Mouse (Mus musculus): ENCODE results near the gene Slc25a44. TPM values are rescaled to one million over a fixed set of nuclear protein-coding genes. Genes with fewer than 3 reads are reported as not detected.

Slc25a44 gene
- polyA plus RNA-seq, 1 experiment, result 57.6 TPM

DNA sequence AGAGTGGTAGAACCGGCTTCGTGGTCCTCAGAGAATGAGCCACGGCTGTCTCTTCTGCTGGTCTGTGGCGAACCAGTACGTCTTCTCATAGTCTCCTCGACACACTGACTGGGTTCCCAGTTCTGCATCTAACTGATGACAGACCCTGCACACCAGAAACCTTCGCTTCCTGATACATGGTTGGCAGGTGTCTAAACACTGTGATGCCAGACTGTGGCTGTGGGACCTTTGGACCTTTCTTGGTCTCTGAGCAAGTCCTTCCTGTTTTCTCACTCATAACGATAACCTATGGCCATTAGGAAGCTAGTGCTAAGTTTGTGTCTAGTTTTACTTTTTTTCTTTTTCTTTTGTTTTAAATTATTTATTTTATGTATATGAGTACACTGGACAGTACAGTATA lies 23.5 kb upstream of the Slc25a44 start:
- H3K4me1 ChIP-seq (ENCODE audit: control insufficient read depth, insufficient read depth, low read length), result peaks cover 28% of the 10 kb centered on the region
- DNase-seq, result no peak
- TF ChIP-seq CTCF (IDR thresholded peaks at IDR 0.05; ENCODE audit: borderline replicate concordance, insufficient read depth, low read depth, low read length) (no peak), POLR2A (IDR thresholded peaks at IDR 0.05; ENCODE audit: borderline replicate concordance, insufficient read depth, low read length) (no peak)
- no peaks in the 10 kb centered on the region for H3K27me3 ChIP-seq (ENCODE audit: control insufficient read depth, insufficient read depth, low read length)
- WGBS, result 96% methylated on average over 8 of the region's 8 CpGs
- no peak overlapping the region for H3K27ac ChIP-seq (ENCODE audit: insufficient read depth, low read length)
- H3K4me3 ChIP-seq (replicated peaks; ENCODE audit: insufficient read depth, low read depth, low read length), result no peak overlapping the region

DNA sequence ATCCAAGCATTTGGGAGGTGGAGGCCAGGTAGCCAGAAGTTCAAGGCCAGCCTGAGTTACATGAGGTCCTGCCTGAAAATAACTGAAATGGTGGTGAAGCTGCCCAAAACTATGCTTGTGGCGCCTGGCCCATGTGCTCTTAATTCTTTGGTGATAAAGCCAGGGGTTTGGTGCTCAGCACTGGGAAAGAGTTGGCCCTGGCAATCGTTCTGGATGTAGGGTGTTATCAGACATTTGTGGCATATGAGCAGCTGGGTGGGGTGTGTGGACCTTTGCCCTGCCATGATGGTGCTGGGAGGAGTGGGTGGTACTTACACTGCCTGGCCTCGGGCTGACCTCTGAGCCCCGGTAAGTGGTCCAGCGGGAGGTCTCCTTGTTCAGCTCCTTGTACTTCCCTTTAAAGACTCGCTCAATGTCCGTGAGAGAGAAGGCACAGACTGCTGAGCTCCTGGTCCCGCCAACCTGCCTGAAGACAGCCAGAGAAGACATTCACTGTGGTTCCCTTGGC lies 22.8 kb upstream of the Slc25a44 start:
- WGBS, result 76% methylated on average over 8 of the region's 8 CpGs
- Histone ChIP-seq H3K4me1 (ENCODE audit: control insufficient read depth, insufficient read depth, low read length) (peaks cover 21% of the 10 kb centered on the region), H3K27me3 (ENCODE audit: control insufficient read depth, insufficient read depth, low read length) (no peaks in the 10 kb centered on the region), H3K4me3 (replicated peaks; ENCODE audit: insufficient read depth, low read depth, low read length) (no peak overlapping the region), H3K27ac (ENCODE audit: insufficient read depth, low read length) (no peak overlapping the region)
- TF ChIP-seq POLR2A (IDR thresholded peaks at IDR 0.05; ENCODE audit: borderline replicate concordance, insufficient read depth, low read length), result no peak
- no peak for TF ChIP-seq CTCF (IDR thresholded peaks at IDR 0.05; ENCODE audit: borderline replicate concordance, insufficient read depth, low read depth, low read length)
- no peak for DNase-seq

DNA sequence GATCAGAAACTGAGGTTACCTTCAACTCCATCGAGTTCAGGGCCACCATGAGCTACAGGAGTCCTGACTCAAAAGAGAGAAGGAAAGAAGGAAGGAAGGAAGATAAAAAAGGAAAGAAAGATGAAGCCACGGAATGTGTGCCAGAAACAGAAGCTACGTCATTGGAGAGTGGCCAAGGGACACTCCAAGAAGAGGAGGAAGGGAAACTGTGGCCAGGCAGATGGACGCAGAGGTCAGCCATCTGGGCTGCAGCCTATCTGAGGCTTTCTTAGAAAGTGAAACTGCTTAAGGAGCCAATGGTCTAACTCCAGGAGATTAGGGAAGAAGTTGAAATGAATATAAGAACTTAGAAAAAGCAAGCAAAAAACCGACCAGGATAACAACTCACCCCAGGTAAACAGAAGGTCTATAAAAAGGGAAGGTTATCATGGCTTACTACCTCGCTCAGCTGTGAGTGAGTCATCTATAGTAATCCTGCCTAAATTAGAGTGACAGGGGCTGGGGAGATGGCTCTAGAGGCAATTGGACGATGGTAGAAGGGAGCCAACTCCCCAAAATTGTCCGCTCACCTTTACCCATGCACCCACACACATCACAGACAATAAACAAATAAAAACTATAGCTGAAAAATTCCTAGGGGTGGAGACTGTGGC lies 21.7 kb upstream of the Slc25a44 start:
- H3K27me3 ChIP-seq (ENCODE audit: control insufficient read depth, insufficient read depth, low read length), result no peaks in the 10 kb centered on the region
- H3K27ac ChIP-seq (ENCODE audit: insufficient read depth, low read length), result no peak overlapping the region
- H3K4me3 ChIP-seq (replicated peaks; ENCODE audit: insufficient read depth, low read depth, low read length), result no peak overlapping the region
- 20% methylated on average over 8 of the region's 8 CpGs for WGBS
- H3K4me1 ChIP-seq (ENCODE audit: control insufficient read depth, insufficient read depth, low read length), result peaks cover 13% of the 10 kb centered on the region
- no peak for TF ChIP-seq POLR2A (IDR thresholded peaks at IDR 0.05; ENCODE audit: borderline replicate concordance, insufficient read depth, low read length)
- no peak for TF ChIP-seq CTCF (IDR thresholded peaks at IDR 0.05; ENCODE audit: borderline replicate concordance, insufficient read depth, low read depth, low read length)
- DNase-seq, result peak in 1 of 2 experiments; percentile 42

DNA sequence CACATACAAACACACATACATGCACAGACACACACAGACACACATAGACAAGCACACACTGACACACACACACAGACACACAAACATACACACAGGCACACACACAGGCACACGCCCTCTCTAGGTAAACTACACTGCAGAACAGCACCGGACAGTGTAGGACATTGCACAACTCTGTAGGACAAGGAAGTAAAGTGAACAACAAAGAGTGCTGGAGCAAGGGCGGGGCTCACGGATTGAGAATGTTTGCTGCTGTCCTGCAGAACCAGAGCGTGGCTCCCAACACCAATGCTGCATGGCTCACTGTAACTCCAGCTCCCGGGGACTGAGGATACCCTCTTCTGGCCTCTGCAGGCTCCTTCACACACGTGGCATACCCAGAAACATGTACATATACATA lies 17.9 kb upstream of the Slc25a44 start:
- Histone ChIP-seq H3K4me1 (ENCODE audit: control insufficient read depth, insufficient read depth, low read length) (peaks cover 9% of the 10 kb centered on the region), H3K27me3 (ENCODE audit: control insufficient read depth, insufficient read depth, low read length) (no peaks in the 10 kb centered on the region), H3K27ac (ENCODE audit: insufficient read depth, low read length) (no peak overlapping the region), H3K4me3 (replicated peaks; ENCODE audit: insufficient read depth, low read depth, low read length) (no peak overlapping the region)
- TF ChIP-seq CTCF (IDR thresholded peaks at IDR 0.05; ENCODE audit: borderline replicate concordance, insufficient read depth, low read depth, low read length), result no peak
- TF ChIP-seq POLR2A (IDR thresholded peaks at IDR 0.05; ENCODE audit: borderline replicate concordance, insufficient read depth, low read length), result no peak
- WGBS, result 78% methylated on average over 7 of the region's 7 CpGs
- DNase-seq, result no peak

DNA sequence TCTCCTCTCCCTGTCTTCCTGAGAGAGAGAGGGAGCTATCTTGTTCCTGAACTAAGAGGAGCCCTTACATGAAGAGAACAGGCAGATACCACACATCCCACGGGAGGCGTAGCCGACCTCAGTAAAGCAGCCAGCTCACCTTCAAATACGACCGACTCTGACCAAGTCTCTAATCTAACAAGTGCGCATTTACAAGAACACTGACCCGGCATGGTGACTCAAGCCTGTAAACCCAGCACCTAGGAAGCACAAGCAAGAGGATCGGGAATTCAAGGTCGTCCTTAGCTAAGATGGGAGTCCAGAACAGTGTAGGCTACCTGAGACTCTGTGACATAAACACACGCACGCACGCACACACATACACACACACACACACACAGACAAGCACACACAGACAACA lies 17.5 kb upstream of the Slc25a44 start:
- Histone ChIP-seq H3K4me3 (replicated peaks; ENCODE audit: insufficient read depth, low read depth, low read length) (no peak overlapping the region), H3K4me1 (ENCODE audit: control insufficient read depth, insufficient read depth, low read length) (peaks cover 9% of the 10 kb centered on the region), H3K27me3 (ENCODE audit: control insufficient read depth, insufficient read depth, low read length) (no peaks in the 10 kb centered on the region), H3K27ac (ENCODE audit: insufficient read depth, low read length) (no peak overlapping the region)
- no peak for TF ChIP-seq CTCF (IDR thresholded peaks at IDR 0.05; ENCODE audit: borderline replicate concordance, insufficient read depth, low read depth, low read length)
- TF ChIP-seq POLR2A (IDR thresholded peaks at IDR 0.05; ENCODE audit: borderline replicate concordance, insufficient read depth, low read length), result no peak
- no peak for DNase-seq
- WGBS, result 91% methylated on average over 12 of the region's 12 CpGs

DNA sequence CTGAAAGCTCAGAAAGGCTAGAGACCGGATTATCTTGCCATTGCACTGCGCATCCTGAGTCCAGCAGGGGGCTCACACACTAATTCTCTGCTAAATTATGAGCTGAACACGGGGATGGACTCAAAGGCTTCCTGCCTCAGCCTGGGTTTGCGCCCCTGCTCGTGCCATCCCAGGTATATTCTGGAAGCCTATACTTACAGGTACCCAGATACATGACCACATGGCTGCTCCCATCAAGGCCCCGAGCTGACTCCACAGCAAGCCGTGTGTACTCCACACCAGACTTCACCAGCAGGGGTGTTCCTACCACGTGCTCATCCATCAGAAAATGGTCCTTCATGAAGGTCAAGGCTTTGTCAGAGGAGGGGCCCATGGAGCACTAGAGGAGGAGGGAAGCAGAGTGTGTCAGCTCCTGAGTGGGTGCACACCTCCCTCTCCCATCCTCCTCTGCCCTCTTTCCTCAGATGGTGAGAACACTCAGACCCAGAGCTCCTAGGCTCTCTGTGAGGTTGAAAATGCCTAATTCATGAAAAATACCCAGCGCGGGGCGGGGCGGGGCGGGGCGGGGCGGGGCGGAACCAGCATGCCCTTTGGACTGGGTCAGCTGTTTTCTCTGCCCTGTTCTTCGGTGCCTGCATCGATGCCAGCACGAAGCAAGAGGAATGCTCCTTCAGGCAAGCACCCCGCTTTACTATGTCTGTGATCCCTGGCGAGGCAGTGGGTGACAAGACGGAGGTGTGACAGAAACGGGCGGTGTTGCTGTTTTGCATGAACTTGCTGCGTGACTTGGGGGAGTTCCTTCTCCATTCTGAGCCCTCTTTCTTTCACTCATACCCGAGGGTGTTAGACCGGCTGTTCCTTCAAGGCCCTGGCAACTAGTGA lies 15.8 kb upstream of the Slc25a44 start:
- TF ChIP-seq CTCF (IDR thresholded peaks at IDR 0.05; ENCODE audit: borderline replicate concordance, insufficient read depth, low read depth, low read length) (peak; percentile 34; the same call in 1 of the 2 replicates), POLR2A (IDR thresholded peaks at IDR 0.05; ENCODE audit: borderline replicate concordance, insufficient read depth, low read length) (no peak)
- Histone ChIP-seq H3K27ac (ENCODE audit: insufficient read depth, low read length) (no peak overlapping the region), H3K4me1 (ENCODE audit: control insufficient read depth, insufficient read depth, low read length) (peaks cover 9% of the 10 kb centered on the region; the same call in 1 of the 2 replicates), H3K27me3 (ENCODE audit: control insufficient read depth, insufficient read depth, low read length) (no peaks in the 10 kb centered on the region), H3K4me3 (replicated peaks; ENCODE audit: insufficient read depth, low read depth, low read length) (peak overlapping the region; percentile 21)
- DNase-seq, result no peak
- 27% methylated on average over 27 of the region's 27 CpGs for WGBS

- no peak for DNase-seq
- H3K27ac ChIP-seq (ENCODE audit: insufficient read depth, low read length), result no peak overlapping the region
- H3K27me3 ChIP-seq (ENCODE audit: control insufficient read depth, insufficient read depth, low read length), result no peaks in the 10 kb centered on the region
- peaks cover 9% of the 10 kb centered on the region; the same call in 1 of the 2 replicates for H3K4me1 ChIP-seq (ENCODE audit: control insufficient read depth, insufficient read depth, low read length)
- TF ChIP-seq POLR2A (IDR thresholded peaks at IDR 0.05; ENCODE audit: borderline replicate concordance, insufficient read depth, low read length), result no peak
- TF ChIP-seq CTCF (IDR thresholded peaks at IDR 0.05; ENCODE audit: borderline replicate concordance, insufficient read depth, low read depth, low read length), result no peak
- no peak overlapping the region for H3K4me3 ChIP-seq (replicated peaks; ENCODE audit: insufficient read depth, low read depth, low read length)
- WGBS, result 72% methylated on average over 4 of the region's 4 CpGs
These were observed 14.6 kb upstream of the Slc25a44 start for GRCm38 (mm10) chr3:88439582-88439981.

Measured in cerebellum, adult 2 months (tissue).